Comparison of ENCODE assay signal across 17 mouse cellular contexts in the genomic region with DNA sequence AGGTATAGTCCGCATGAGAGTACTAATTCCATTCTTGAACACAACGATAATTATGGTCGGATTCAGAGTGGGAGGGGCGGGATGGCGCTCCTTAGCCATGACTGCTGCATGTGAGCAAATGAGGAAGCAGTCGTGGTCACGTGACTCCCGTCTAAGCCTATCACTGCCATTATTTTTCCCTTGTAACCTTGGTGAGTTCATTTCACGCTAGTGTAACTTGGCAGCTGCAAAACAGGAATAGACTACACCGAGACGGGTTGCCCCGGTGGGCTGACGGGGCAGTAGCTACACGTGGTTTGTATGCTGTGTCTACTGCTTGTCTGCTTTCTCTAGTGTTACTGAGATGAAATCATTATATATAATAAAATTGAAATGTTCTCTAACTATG. TPM values are rescaled to one million over a fixed set of nuclear protein-coding genes. Genes with fewer than 3 reads are reported as not detected.
A peak's percentile ranks its signal among the peaks of the same experiment; 100 is the strongest.
DNase-seq lines count a peak whose midpoint lies in the region; ATAC-seq lines count a peak whose summit lies in the region.
"Had no signal": no experiment of that assay in that cellular context is flagged by ENCODE, and none has a peak within 500 bp of the region (broad histone marks: within the 10 kb centered on the region; RNA-seq: fewer than 3 reads in every experiment).

No protein-coding gene starts in this region.

- DNase-seq in cerebellum, postnatal 14 days: peak; percentile 11 to 25
- no peak for DNase-seq in cerebellum, postnatal 4 days (ENCODE audit: low spot score in 2 of 2)
- no peak for DNase-seq in midbrain, embryonic 10.5 days (ENCODE audit: low spot score)
- peak; percentile 61 for DNase-seq in embryonic facial prominence, embryonic 14.5 days (ENCODE audit: low spot score)
- DNase-seq in adipocyte (ENCODE audit: low spot score): no peak
- DNase-seq in spleen, adult 12 weeks (ENCODE audit: low spot score): no peak
- no peak for DNase-seq in urinary bladder, adult 2 months (ENCODE audit: low spot score)
- DNase-seq: adrenal gland, postnatal 25 days; cerebellum, adult 2 months; heart, postnatal 14 days; liver, postnatal 0 days; right cerebral cortex, postnatal 14 days had no signal

- no peak overlapping the region for H3K4me3 ChIP-seq in midbrain, embryonic 15.5 days
- H3K4me3 ChIP-seq in midbrain, embryonic 10.5 days: no peak overlapping the region
- no peak overlapping the region for H3K4me3 ChIP-seq in embryonic facial prominence, embryonic 14.5 days (ENCODE audit: low read depth, low read length)
- H3K4me3 ChIP-seq: embryonic facial prominence, embryonic 12.5 days; neural tube, embryonic 15.5 days; stomach, embryonic 15.5 days had no signal

- H3K27ac ChIP-seq in midbrain, embryonic 15.5 days: 0 out of 2 replicates have a peak overlapping the region, but pooled peaks have one; percentile 2
- H3K27ac ChIP-seq in midbrain, embryonic 10.5 days (replicated peaks): no peak overlapping the region
- H3K27ac ChIP-seq in embryonic facial prominence, embryonic 14.5 days (replicated peaks; ENCODE audit: low read depth, low read length): no peak overlapping the region
- H3K27ac ChIP-seq: embryonic facial prominence, embryonic 12.5 days; neural tube, embryonic 15.5 days; stomach, embryonic 15.5 days had no signal

- no peak overlapping the region for H3K9ac ChIP-seq in midbrain, embryonic 15.5 days
- H3K9ac ChIP-seq in embryonic facial prominence, embryonic 14.5 days (ENCODE audit: low read depth, low read length): no peak overlapping the region
- H3K9ac ChIP-seq: embryonic facial prominence, embryonic 12.5 days; liver, postnatal 0 days; neural tube, embryonic 15.5 days; stomach, embryonic 15.5 days had no signal

- H3K4me1 ChIP-seq in midbrain, embryonic 15.5 days: no peaks in the 10 kb centered on the region
- H3K4me1 ChIP-seq in midbrain, embryonic 10.5 days: peaks cover 2% of the 10 kb centered on the region; the same call in 1 of the 2 replicates
- H3K4me1 ChIP-seq in embryonic facial prominence, embryonic 14.5 days (ENCODE audit: control insufficient read depth, insufficient read depth, low read length): no peaks in the 10 kb centered on the region
- H3K4me1 ChIP-seq: neural tube, embryonic 15.5 days had no signal

- no peak for ATAC-seq in midbrain, embryonic 15.5 days (replicated peaks)
- ATAC-seq in embryonic facial prominence, embryonic 14.5 days (ENCODE audit: low read depth): peak; percentile 55; the same call in 1 of the 2 replicates
- ATAC-seq: liver, postnatal 0 days; Patski had no signal

- H3K36me3 ChIP-seq in midbrain, embryonic 15.5 days (replicated peaks): no peaks in the 10 kb centered on the region
- no peaks in the 10 kb centered on the region for H3K36me3 ChIP-seq in midbrain, embryonic 10.5 days
- H3K36me3 ChIP-seq in embryonic facial prominence, embryonic 14.5 days (ENCODE audit: control insufficient read depth, insufficient read depth, low read length): no peaks in the 10 kb centered on the region
- H3K36me3 ChIP-seq: embryonic facial prominence, embryonic 12.5 days; neural tube, embryonic 15.5 days; stomach, embryonic 15.5 days had no signal

- 83% methylated on average over 14 of the region's 14 CpGs for WGBS in midbrain, embryonic 15.5 days
- WGBS in midbrain, embryonic 10.5 days: 94% methylated on average over 14 of the region's 14 CpGs
- 85% methylated on average over 14 of the region's 14 CpGs for whole genome bisulfite sequencing in embryonic facial prominence, embryonic 14.5 days

- H3K9me3 ChIP-seq in midbrain, embryonic 15.5 days: no peaks in the 10 kb centered on the region
- no peaks in the 10 kb centered on the region for H3K9me3 ChIP-seq in midbrain, embryonic 10.5 days (replicated peaks)
- no peaks in the 10 kb centered on the region for H3K9me3 ChIP-seq in embryonic facial prominence, embryonic 14.5 days (ENCODE audit: control insufficient read depth, low read length)
- H3K9me3 ChIP-seq: embryonic facial prominence, embryonic 12.5 days; neural tube, embryonic 15.5 days; stomach, embryonic 15.5 days had no signal

- no peaks in the 10 kb centered on the region for H3K27me3 ChIP-seq in midbrain, embryonic 15.5 days (replicated peaks)
- no peaks in the 10 kb centered on the region for H3K27me3 ChIP-seq in midbrain, embryonic 10.5 days (ENCODE audit: low read depth, poor library complexity, severe bottlenecking)
- no peaks in the 10 kb centered on the region for H3K27me3 ChIP-seq in embryonic facial prominence, embryonic 14.5 days (replicated peaks; ENCODE audit: control insufficient read depth, insufficient read depth, low read length)
- H3K27me3 ChIP-seq: embryonic facial prominence, embryonic 12.5 days; neural tube, embryonic 15.5 days; stomach, embryonic 15.5 days had no signal

- H3K4me2 ChIP-seq in midbrain, embryonic 15.5 days: no peak overlapping the region
- H3K4me2 ChIP-seq in embryonic facial prominence, embryonic 14.5 days (ENCODE audit: low read depth, low read length): no peak overlapping the region
- H3K4me2 ChIP-seq: embryonic facial prominence, embryonic 12.5 days; neural tube, embryonic 15.5 days; stomach, embryonic 15.5 days had no signal

RNA-seq across cellular contexts. Expression of gene Prokr1, which starts 25.1 kb away (rescaled TPM):
- 2.0 and 2.1 TPM in 2 replicates for polyA plus RNA-seq in midbrain, embryonic 15.5 days (2015; fragmentation: Nextera tagmentation; extraction: Ambion mirVana)
- polyA plus RNA-seq in midbrain, embryonic 10.5 days (2016; fragmentation: Nextera tagmentation; extraction: Ambion mirVana): 3.1 and 3.4 TPM in 2 replicates
- 10.1 and 10.3 TPM in 2 replicates for polyA plus RNA-seq in embryonic facial prominence, embryonic 14.5 days (2014; fragmentation: Nextera tagmentation; extraction: Ambion mirVana)
- 0.72 and 1.2 TPM in 2 replicates for polyA plus RNA-seq in urinary bladder, adult 2 months (2012; rRNA removed)

RNA-seq across cellular contexts. Expression of gene Aplf, which starts 56.3 kb away (rescaled TPM):
- 7.2 and 7.7 TPM in 2 replicates for polyA plus RNA-seq in midbrain, embryonic 15.5 days (2015; fragmentation: Nextera tagmentation; extraction: Ambion mirVana)
- 13.2 and 13.8 TPM in 2 replicates for polyA plus RNA-seq in midbrain, embryonic 10.5 days (2016; fragmentation: Nextera tagmentation; extraction: Ambion mirVana)
- 11.8 and 15.6 TPM in 2 replicates for polyA plus RNA-seq in embryonic facial prominence, embryonic 14.5 days (2014; fragmentation: Nextera tagmentation; extraction: Ambion mirVana)
- polyA plus RNA-seq in urinary bladder, adult 2 months (2012; rRNA removed): 7.5 and 8.1 TPM in 2 replicates

Comparison
In these comparisons a context has a peak if more than half of its experiments do, and no peak if none do; other contexts are left out.
1. DNase-seq: peak in cerebellum, postnatal 14 days (2 of 2) and embryonic facial prominence, embryonic 14.5 days (single experiment); none in cerebellum, postnatal 4 days (0 of 2), midbrain, embryonic 10.5 days (single experiment), adipocyte (single experiment), spleen, adult 12 weeks (single experiment) and urinary bladder, adult 2 months (single experiment).